Mouse (Mus musculus): ENCODE results near the gene Cdc42bpa. TPM values are rescaled to one million over a fixed set of nuclear protein-coding genes. Genes with fewer than 3 reads are reported as not detected.

Cdc42bpa gene
- polyA plus RNA-seq, 1 experiment from 2014 or later = 26.1 TPM

GRCm38 (mm10) chr1:179953251-179953650 lies 7.0 kb upstream of the Cdc42bpa start:
- Histone ChIP-seq H3K4me2 (replicated peaks; ENCODE audit: low read depth, low read length) (no peak overlapping the region), H3K9me3 (ENCODE audit: control insufficient read depth, low read depth, low read length) (no peaks in the 10 kb centered on the region), H3K9ac (replicated peaks; ENCODE audit: low read depth, low read length) (no peak overlapping the region), H3K4me3 (ENCODE audit: low read depth, low read length) (no peak overlapping the region), H3K4me1 (ENCODE audit: control insufficient read depth, insufficient read depth, low read length) (no peaks in the 10 kb centered on the region), H3K27me3 (ENCODE audit: control insufficient read depth, insufficient read depth, low read length) (no peaks in the 10 kb centered on the region), H3K36me3 (ENCODE audit: control insufficient read depth, insufficient read depth, low read length) (no peaks in the 10 kb centered on the region), H3K27ac (ENCODE audit: low read length) (no peak overlapping the region)
- WGBS = 79% methylated on average over 3 of the region's 3 CpGs
- ATAC-seq (ENCODE audit: insufficient number of reproducible peaks, insufficient read depth, low FRiP score, low read depth) = no peak

DNA sequence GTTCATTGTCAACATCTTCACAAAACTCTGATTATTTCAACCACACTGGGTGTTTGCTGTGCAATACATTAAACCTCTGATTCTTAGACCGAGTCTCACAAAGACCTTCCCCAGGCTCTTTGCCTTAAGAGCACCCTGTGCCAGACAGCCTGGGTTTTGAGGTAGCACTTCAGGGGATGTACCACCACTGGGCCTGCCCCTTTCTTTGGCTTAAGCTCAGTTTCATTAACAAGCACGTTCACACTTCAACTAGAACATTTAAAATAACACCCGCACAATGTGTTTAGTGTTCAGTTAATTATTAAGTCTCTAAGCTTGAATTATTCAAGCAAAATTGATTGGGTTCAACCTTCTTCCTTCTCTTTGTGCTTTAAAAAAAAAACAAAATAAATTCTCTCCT lies 2.8 kb upstream of the Cdc42bpa start:
- peaks cover 12% of the 10 kb centered on the region; the same call in 1 of the 2 replicates for H3K4me1 ChIP-seq (ENCODE audit: control insufficient read depth, insufficient read depth, low read length)

GRCm38 (mm10) chr1:179958871-179959720 lies 1.2 kb upstream of the Cdc42bpa start:
- H3K4me1 ChIP-seq (ENCODE audit: control insufficient read depth, insufficient read depth, low read length) = peaks cover 12% of the 10 kb centered on the region; the same call in 1 of the 2 replicates
- H3K27ac ChIP-seq (ENCODE audit: low read length) = peak overlapping the region; percentile 86
- no peaks in the 10 kb centered on the region for H3K27me3 ChIP-seq (ENCODE audit: control insufficient read depth, insufficient read depth, low read length)
- peak overlapping the region; percentile 94 for H3K9ac ChIP-seq (replicated peaks; ENCODE audit: low read depth, low read length)
- no peaks in the 10 kb centered on the region for H3K9me3 ChIP-seq (ENCODE audit: control insufficient read depth, low read depth, low read length)
- peak overlapping the region; percentile 66 for H3K4me2 ChIP-seq (replicated peaks; ENCODE audit: low read depth, low read length)
- 6% methylated on average over 41 of the region's 41 CpGs for WGBS
- H3K36me3 ChIP-seq (ENCODE audit: control insufficient read depth, insufficient read depth, low read length) = no peaks in the 10 kb centered on the region
- ATAC-seq (ENCODE audit: insufficient number of reproducible peaks, insufficient read depth, low FRiP score, low read depth) = no peak
- peak overlapping the region; percentile 69 for H3K4me3 ChIP-seq (ENCODE audit: low read depth, low read length)

More for the DNA sequence above, 2.8 kb upstream of the Cdc42bpa start:
- no peak overlapping the region for H3K4me3 ChIP-seq (ENCODE audit: low read depth, low read length)
- H3K27ac ChIP-seq (ENCODE audit: low read length) = no peak overlapping the region
- no peak overlapping the region for H3K9ac ChIP-seq (replicated peaks; ENCODE audit: low read depth, low read length)
- H3K27me3 ChIP-seq (ENCODE audit: control insufficient read depth, insufficient read depth, low read length) = no peaks in the 10 kb centered on the region
- no peak for ATAC-seq (ENCODE audit: insufficient number of reproducible peaks, insufficient read depth, low FRiP score, low read depth)
- 76% methylated on average over 3 of the region's 3 CpGs for WGBS
- no peak overlapping the region for H3K4me2 ChIP-seq (replicated peaks; ENCODE audit: low read depth, low read length)
- no peaks in the 10 kb centered on the region for H3K9me3 ChIP-seq (ENCODE audit: control insufficient read depth, low read depth, low read length)
- H3K36me3 ChIP-seq (ENCODE audit: control insufficient read depth, insufficient read depth, low read length) = no peaks in the 10 kb centered on the region

DNA sequence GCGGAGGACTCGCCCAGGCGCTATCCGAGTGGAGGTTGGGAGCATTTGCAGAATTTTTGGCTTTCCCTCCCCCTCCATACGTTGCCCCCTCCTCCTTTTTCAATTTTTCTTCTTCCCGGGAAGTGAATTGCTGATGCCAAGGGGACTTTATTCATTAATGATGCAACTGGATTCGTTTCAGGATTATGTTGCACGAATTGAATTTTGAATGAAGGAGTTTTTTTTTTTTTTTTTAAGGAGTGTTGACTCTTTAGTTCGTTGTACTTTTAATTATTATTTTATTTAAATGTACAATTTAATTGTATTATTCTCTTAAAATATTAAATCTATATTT lies 238 bp downstream of the Cdc42bpa start:
- ATAC-seq (ENCODE audit: insufficient number of reproducible peaks, insufficient read depth, low FRiP score, low read depth) = no peak
- peaks cover 14% of the 10 kb centered on the region; the same call in 1 of the 2 replicates for H3K4me1 ChIP-seq (ENCODE audit: control insufficient read depth, insufficient read depth, low read length)
- H3K9me3 ChIP-seq (ENCODE audit: control insufficient read depth, low read depth, low read length) = no peaks in the 10 kb centered on the region
- peak overlapping the region; percentile 69 for H3K4me3 ChIP-seq (ENCODE audit: low read depth, low read length)
- no peaks in the 10 kb centered on the region for H3K27me3 ChIP-seq (ENCODE audit: control insufficient read depth, insufficient read depth, low read length)
- peak overlapping the region; percentile 59 for H3K4me2 ChIP-seq (replicated peaks; ENCODE audit: low read depth, low read length)
- H3K36me3 ChIP-seq (ENCODE audit: control insufficient read depth, insufficient read depth, low read length) = no peaks in the 10 kb centered on the region
- under 1% methylated on average over 9 of the region's 9 CpGs for WGBS
- peak overlapping the region; percentile 94 for H3K9ac ChIP-seq (replicated peaks; ENCODE audit: low read depth, low read length)
- H3K27ac ChIP-seq (ENCODE audit: low read length) = peak overlapping the region; percentile 91

DNA sequence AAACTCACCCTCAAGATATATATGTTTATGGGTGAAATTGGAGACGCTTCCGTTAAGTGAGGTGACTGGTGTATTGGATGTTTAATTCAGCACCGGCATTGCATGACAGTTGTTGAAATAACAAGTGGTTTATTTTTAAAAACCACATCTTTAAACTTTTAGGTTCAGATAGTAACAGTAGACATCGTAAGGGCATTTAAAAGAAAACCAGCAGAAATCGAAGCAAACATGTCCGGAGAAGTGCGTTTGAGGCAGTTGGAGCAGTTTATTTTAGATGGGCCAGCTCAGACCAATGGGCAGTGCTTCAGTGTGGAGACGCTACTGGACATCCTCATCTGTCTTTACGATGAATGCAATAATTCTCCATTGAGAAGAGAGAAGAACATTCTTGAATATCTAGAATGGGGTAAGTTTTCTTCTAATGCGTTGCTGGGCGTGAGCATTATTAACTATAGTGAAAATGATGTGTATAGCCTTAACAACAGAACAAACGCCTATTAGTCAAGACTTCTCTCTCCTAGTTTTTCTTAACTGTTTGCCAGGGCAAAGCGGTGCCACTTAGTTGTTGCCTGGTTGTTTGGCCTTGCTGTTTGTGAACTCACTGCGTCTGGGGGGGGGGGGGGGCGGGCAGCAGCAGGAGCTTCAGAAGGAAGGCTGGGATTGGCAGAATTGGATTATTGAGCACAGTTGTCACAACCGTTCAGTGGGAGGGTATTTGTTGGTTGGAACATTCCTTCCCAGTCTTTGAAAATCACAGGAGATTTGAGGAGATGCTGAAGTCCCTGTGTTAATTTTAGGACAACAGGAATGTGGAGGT lies 818 bp downstream of the Cdc42bpa start:
- Histone ChIP-seq H3K4me2 (replicated peaks; ENCODE audit: low read depth, low read length) (peak overlapping the region; percentile 59), H3K36me3 (ENCODE audit: control insufficient read depth, insufficient read depth, low read length) (no peaks in the 10 kb centered on the region), H3K27me3 (ENCODE audit: control insufficient read depth, insufficient read depth, low read length) (no peaks in the 10 kb centered on the region), H3K4me3 (ENCODE audit: low read depth, low read length) (peak overlapping the region; percentile 69), H3K9ac (replicated peaks; ENCODE audit: low read depth, low read length) (0 out of 2 replicates have a peak overlapping the region, but pooled peaks have one; percentile 18), H3K9me3 (ENCODE audit: control insufficient read depth, low read depth, low read length) (no peaks in the 10 kb centered on the region), H3K27ac (ENCODE audit: low read length) (no peak overlapping the region), H3K4me1 (ENCODE audit: control insufficient read depth, insufficient read depth, low read length) (peaks cover 14% of the 10 kb centered on the region; the same call in 1 of the 2 replicates)
- WGBS = 2% methylated on average over 16 of the region's 16 CpGs
- no peak for ATAC-seq (ENCODE audit: insufficient number of reproducible peaks, insufficient read depth, low FRiP score, low read depth)

DNA sequence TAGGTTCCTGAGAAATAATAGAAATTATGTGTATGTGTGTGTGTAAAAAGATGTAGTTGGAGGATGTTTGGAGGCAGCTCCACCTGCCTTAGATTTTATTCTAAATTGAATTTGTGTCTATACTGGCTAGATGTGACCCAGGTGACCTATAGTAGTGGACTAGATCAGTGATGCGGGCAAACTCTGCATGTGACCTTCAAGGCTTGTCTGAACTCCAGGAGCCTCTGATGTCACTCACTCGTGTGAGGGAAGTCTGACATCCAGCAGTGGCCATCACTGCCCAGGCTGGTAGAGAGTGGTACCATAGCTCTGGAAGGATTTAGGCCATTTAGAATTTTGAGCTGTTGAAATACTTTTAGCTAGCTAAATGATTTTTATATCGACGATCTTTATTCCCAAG lies 1.5 kb downstream of the Cdc42bpa start:
- no peaks in the 10 kb centered on the region for H3K27me3 ChIP-seq (ENCODE audit: control insufficient read depth, insufficient read depth, low read length)
- WGBS = 40% methylated on average over 4 of the region's 4 CpGs
- H3K9ac ChIP-seq (replicated peaks; ENCODE audit: low read depth, low read length) = no peak overlapping the region
- H3K4me2 ChIP-seq (replicated peaks; ENCODE audit: low read depth, low read length) = peak overlapping the region; percentile 59
- H3K36me3 ChIP-seq (ENCODE audit: control insufficient read depth, insufficient read depth, low read length) = no peaks in the 10 kb centered on the region
- H3K9me3 ChIP-seq (ENCODE audit: control insufficient read depth, low read depth, low read length) = no peaks in the 10 kb centered on the region
- H3K4me1 ChIP-seq (ENCODE audit: control insufficient read depth, insufficient read depth, low read length) = peaks cover 14% of the 10 kb centered on the region; the same call in 1 of the 2 replicates
- ATAC-seq (ENCODE audit: insufficient number of reproducible peaks, insufficient read depth, low FRiP score, low read depth) = no peak
- H3K4me3 ChIP-seq (ENCODE audit: low read depth, low read length) = peak overlapping the region; percentile 69
- no peak overlapping the region for H3K27ac ChIP-seq (ENCODE audit: low read length)

DNA sequence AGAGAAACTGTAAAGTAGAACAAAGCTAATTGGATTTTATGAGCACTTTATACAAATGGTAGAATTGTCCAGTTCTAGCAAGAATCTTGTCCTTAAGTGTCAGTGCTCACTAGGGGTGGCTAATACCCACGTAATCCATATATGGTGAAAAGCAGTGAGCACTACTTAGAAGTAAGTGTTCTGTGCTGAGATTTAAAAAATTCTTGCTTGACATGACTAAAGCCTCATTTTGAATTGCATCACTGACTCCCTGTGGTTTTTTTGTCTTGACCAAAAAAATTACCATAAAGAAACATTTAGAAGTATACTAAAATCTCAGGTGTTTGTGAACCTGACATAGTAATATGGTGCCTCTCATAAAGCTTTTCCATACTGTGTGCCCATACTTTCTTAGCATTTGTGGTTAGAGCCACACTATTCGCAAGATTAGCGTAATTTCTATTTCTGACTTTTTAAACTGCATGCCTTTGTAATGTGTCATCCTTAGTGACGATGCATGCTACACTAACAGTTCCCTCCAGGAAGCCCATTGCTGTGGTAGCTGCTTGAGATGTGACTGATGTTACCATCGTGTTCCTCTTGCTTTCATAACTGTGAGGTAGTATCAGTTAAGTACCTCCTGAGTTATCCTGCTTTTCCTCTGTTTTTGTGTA lies 9.6 kb downstream of the Cdc42bpa start:
- Histone ChIP-seq H3K9me3 (ENCODE audit: control insufficient read depth, low read depth, low read length) (no peaks in the 10 kb centered on the region), H3K4me3 (ENCODE audit: low read depth, low read length) (no peak overlapping the region), H3K27me3 (ENCODE audit: control insufficient read depth, insufficient read depth, low read length) (no peaks in the 10 kb centered on the region), H3K9ac (replicated peaks; ENCODE audit: low read depth, low read length) (no peak overlapping the region), H3K36me3 (ENCODE audit: control insufficient read depth, insufficient read depth, low read length) (no peaks in the 10 kb centered on the region), H3K4me2 (replicated peaks; ENCODE audit: low read depth, low read length) (no peak overlapping the region), H3K4me1 (ENCODE audit: control insufficient read depth, insufficient read depth, low read length) (no peaks in the 10 kb centered on the region), H3K27ac (ENCODE audit: low read length) (no peak overlapping the region)
- WGBS = 69% methylated on average over 5 of the region's 5 CpGs
- no peak for ATAC-seq (ENCODE audit: insufficient number of reproducible peaks, insufficient read depth, low FRiP score, low read depth)

- H3K9me3 ChIP-seq (ENCODE audit: control insufficient read depth, low read depth, low read length) = no peaks in the 10 kb centered on the region
- no peaks in the 10 kb centered on the region for H3K27me3 ChIP-seq (ENCODE audit: control insufficient read depth, insufficient read depth, low read length)
- ATAC-seq (ENCODE audit: insufficient number of reproducible peaks, insufficient read depth, low FRiP score, low read depth) = no peak
- H3K27ac ChIP-seq (ENCODE audit: low read length) = no peak overlapping the region
- no peak overlapping the region for H3K4me2 ChIP-seq (replicated peaks; ENCODE audit: low read depth, low read length)
- no peak overlapping the region for H3K4me3 ChIP-seq (ENCODE audit: low read depth, low read length)
- no peaks in the 10 kb centered on the region for H3K4me1 ChIP-seq (ENCODE audit: control insufficient read depth, insufficient read depth, low read length)
- no peaks in the 10 kb centered on the region for H3K36me3 ChIP-seq (ENCODE audit: control insufficient read depth, insufficient read depth, low read length)
- no peak overlapping the region for H3K9ac ChIP-seq (replicated peaks; ENCODE audit: low read depth, low read length)
- 74% methylated on average over 6 of the region's 6 CpGs for WGBS
Observed at GRCm38 (mm10) chr1:179975021-179975420, 14.7 kb downstream of the Cdc42bpa start.

Data from stomach, embryonic 14.5 days (tissue).